Mouse (Mus musculus) heart, embryonic 10.5 days (tissue): ENCODE results near the gene Pold1. TPM values are rescaled to one million over a fixed set of nuclear protein-coding genes. Genes with fewer than 3 reads are reported as not detected.

Experiments used
- DNase-seq: peaks from one replicate; pipeline ENCODE4 v3.0.0-alpha.2; 2017; ENCODE audit warnings: low spot score
- H3K27ac ChIP-seq: fragments of 300-500 bp; sonication (generic); 2 replicates; pipeline ENCODE4 v1.5.1; 2016; ENCODE audit warnings: mild to moderate bottlenecking
- H3K27me3 ChIP-seq: fragments of 300-500 bp; sonication (generic); 2 replicates; pipeline ENCODE4 v1.6.1; 2016; ENCODE audit warnings: mild to moderate bottlenecking; ENCODE audit not compliant: poor library complexity, insufficient read depth, severe bottlenecking
- H3K36me3 ChIP-seq: fragments of 300-500 bp; sonication (generic); 2 replicates; pipeline ENCODE4 v1.6.1; 2016; ENCODE audit warnings: mild to moderate bottlenecking, moderate library complexity
- H3K4me1 ChIP-seq: fragments of 300-500 bp; sonication (generic); 2 replicates; pipeline ENCODE4 v1.6.1; 2016; ENCODE audit warnings: mild to moderate bottlenecking
- H3K4me3 ChIP-seq: fragments of 300-500 bp; sonication (generic); 2 replicates; pipeline ENCODE4 v1.5.1; 2016; ENCODE audit warnings: mild to moderate bottlenecking, moderate library complexity
- H3K9me3 ChIP-seq: fragments of 300-500 bp; sonication (generic); 2 replicates; pipeline ENCODE4 v1.6.1; 2016; ENCODE audit warnings: mild to moderate bottlenecking, moderate library complexity
- WGBS: fragments of 180-500 bp; shearing (Covaris S2); methylation state at CpG from one replicate; pipeline ENCODE4 v1.1.7; 2016; 5-methylcytosine and 5-hydroxymethylcytosine counted together
- polyA plus RNA-seq: library from polyadenylated mRNA; unstranded; fragments of >200 nt; fragmentation: Nextera tagmentation; extraction: Ambion mirVana; gene quantifications from 2 replicates; pipeline ENCODE4 v1.2.1, GENCODE M21; 2016

The Pold1 gene
- polyA plus RNA-seq, 1 experiment from 2014 or later, result 101 TPM

DNA sequence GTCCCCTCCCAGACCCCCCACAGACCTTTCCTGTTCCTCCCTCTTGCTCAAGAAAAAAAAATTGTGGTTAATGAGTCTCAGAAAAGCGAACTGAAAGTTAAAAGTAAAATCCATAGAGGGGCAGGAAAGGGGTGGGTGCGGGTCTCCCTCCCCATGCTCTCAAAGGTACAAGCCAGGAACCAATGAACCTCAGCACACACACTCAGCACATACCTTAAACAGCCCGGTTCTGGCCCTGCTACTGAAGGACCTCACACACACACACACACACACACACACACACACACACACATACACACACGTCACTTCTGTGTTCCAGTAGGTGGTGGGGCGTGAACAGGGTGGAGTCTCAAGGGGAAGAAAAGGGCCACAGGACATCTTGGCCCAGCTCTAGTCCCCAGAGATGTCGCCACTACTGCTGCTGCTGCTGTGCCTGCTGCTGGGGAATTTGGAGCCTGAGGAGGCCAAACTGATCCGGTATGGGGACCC lies 23.6 kb upstream of the Pold1 start, which contains the start of gene Napsa:
Gene Napsa (plus strand): TSS at position 168 of the 489 bp plus-strand sequence.
- no peak within 1 kb of the TSS for H3K27ac ChIP-seq
- no peak within 1 kb of the TSS for H3K4me3 ChIP-seq
- peaks cover 5% of the 10 kb centered on the region; the same call in 1 of the 2 replicates for H3K27me3 ChIP-seq
- H3K9me3 ChIP-seq, result no peaks in the 10 kb centered on the region
- no peak for DNase-seq
- no peaks in the 10 kb centered on the region for H3K4me1 ChIP-seq
- H3K36me3 ChIP-seq, result no peaks in the 10 kb centered on the region
- WGBS, result 42% methylated on average over 7 of the region's 7 CpGs

DNA sequence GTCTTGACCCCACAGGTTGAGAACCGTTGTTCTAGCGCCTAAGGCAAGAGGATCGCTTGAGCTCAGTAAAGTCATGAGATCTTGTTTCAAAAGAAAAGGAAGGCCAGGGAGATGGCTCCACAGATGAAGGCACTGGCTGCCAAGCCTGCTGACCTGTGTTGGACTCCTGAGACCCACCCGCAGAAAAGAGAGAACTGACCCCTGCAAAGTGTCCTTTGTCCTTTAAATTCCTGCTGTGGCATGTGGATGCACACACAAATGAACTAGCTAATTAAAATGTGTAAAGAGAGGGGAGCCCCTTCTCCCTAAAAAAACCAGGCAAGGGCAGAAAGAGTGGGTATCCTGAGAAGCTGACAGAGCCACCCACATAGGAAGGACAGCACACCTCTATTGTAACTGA lies 23.2 kb upstream of the Pold1 start:
- Histone ChIP-seq H3K4me3 (no peak overlapping the region), H3K9me3 (no peaks in the 10 kb centered on the region), H3K4me1 (no peaks in the 10 kb centered on the region), H3K27ac (no peak overlapping the region), H3K27me3 (peaks cover 5% of the 10 kb centered on the region; the same call in 1 of the 2 replicates), H3K36me3 (no peaks in the 10 kb centered on the region)
- WGBS, result 81% methylated on average over 4 of the region's 4 CpGs
- no peak for DNase-seq

DNA sequence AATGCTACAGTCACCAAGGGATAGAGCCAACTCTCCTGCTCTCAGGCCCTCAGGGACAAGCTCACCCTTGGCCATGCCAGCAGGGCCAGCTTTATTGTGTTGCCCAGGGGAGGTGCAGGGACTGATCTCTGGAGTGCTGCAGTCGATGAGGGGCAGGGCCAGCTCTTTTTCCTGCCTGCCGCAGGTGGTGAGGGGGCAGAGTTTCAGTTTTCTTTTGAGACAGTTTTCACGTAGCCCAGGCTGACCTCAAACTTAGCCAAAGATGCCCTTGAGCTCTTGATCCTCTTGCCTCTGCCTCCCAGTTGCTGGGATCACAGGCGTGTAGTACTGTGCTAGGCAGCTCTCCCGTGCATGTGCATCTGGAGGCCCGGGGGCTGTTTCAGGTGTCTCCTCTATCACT lies 22.3 kb upstream of the Pold1 start:
- no peaks in the 10 kb centered on the region for H3K9me3 ChIP-seq
- no peak overlapping the region for H3K4me3 ChIP-seq
- WGBS, result 72% methylated on average over 6 of the region's 6 CpGs
- peaks cover 7% of the 10 kb centered on the region; the same call in 1 of the 2 replicates for H3K27me3 ChIP-seq
- DNase-seq, result no peak
- H3K36me3 ChIP-seq, result no peaks in the 10 kb centered on the region
- no peaks in the 10 kb centered on the region for H3K4me1 ChIP-seq
- H3K27ac ChIP-seq, result no peak overlapping the region

DNA sequence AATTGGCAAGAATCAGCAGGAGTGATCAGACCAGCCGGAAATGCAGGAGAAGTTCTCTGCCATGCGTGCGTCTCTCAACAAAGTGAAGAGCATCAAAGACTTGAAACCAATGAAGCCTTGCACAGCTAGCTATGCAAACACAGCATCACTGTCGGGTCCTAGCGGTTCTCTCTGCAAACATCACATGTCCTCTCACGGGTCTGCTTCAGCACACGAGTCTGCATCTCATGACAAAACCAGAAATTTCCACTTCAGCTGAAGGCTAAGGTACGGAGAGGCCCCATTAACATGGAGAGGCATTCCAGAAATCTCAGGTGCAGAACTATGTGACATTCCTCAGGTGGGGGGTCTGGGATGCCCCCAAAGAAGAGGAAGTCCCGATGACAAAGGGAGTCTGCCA lies 20.2 kb upstream of the Pold1 start:
- H3K4me1 ChIP-seq, result no peaks in the 10 kb centered on the region
- no peak overlapping the region for H3K27ac ChIP-seq
- H3K9me3 ChIP-seq, result no peaks in the 10 kb centered on the region
- H3K27me3 ChIP-seq, result peaks cover 15% of the 10 kb centered on the region; the same call in 1 of the 2 replicates
- no peaks in the 10 kb centered on the region for H3K36me3 ChIP-seq
- DNase-seq, result no peak
- 71% methylated on average over 9 of the region's 9 CpGs for WGBS
- no peak overlapping the region for H3K4me3 ChIP-seq

DNA sequence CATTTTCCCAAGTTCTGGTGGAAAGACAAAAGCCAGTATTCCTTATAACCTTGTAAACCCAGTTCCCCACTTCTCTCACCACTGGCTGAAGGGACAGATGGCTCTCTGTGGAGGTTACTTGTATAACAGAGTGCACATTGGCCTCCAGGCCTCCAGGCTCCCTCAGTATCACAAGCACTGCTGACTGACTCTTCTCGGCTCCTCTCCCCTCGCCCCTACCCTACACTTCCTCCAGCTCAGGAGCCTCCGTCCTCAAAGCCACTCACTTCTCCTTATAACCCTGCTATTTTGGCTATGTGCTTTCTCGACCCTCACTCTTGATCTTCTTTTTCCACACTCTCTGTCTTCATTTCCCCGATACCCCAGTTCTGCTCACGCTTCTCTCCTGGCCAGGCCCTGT lies 16.8 kb upstream of the Pold1 start:
- Histone ChIP-seq H3K4me3 (no peak overlapping the region), H3K4me1 (no peaks in the 10 kb centered on the region), H3K36me3 (no peaks in the 10 kb centered on the region), H3K27ac (no peak overlapping the region), H3K27me3 (peaks cover 9% of the 10 kb centered on the region; the same call in 1 of the 2 replicates), H3K9me3 (no peaks in the 10 kb centered on the region)
- 58% methylated on average over 6 of the region's 6 CpGs for WGBS
- DNase-seq, result no peak

DNA sequence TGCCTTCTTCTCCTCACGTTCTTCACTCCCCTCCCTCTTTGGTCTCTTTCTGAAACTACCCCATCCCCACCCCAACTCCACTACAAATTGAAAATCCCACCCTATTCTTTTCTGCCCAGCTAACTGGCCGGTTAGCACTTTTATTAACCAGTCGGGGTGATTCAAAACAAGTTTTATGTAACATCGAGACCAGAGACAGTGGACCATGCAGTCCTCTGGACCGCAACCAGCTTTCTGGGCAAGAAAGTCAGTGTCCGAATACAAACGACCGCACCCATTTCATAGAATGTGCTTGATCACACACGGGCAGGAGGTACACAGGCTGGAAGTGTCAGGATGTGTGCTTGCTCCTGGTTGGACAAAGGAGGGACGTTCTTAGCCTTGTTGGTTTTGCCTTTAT lies 15.8 kb upstream of the Pold1 start:
- no peak overlapping the region for H3K4me3 ChIP-seq

DNA sequence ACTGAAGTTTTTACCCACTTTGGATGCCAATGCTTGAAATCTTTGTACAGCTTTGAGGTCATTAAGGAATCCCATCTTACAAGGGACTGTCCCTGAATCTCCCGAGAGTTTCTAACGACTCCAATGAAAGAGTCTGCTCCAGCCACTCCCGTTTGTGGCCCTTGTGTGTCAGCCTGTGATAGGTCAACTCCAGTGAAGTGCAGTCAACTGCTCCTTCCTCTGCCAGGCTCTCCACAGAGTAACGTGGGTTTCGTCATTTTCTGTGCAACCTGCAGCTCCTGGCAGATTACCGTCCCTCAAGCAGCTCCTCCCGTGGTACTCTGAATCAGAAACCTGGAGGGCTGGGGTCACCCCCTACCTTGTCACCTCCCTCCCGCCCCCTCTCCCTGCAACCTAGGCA lies 14.6 kb upstream of the Pold1 start:
- H3K4me1 ChIP-seq, result no peaks in the 10 kb centered on the region
- H3K4me3 ChIP-seq, result no peak overlapping the region
- no peak overlapping the region for H3K27ac ChIP-seq
- WGBS, result 41% methylated on average over 8 of the region's 8 CpGs
- H3K27me3 ChIP-seq, result peaks cover 12% of the 10 kb centered on the region; the same call in 1 of the 2 replicates
- DNase-seq, result no peak
- no peaks in the 10 kb centered on the region for H3K9me3 ChIP-seq
- no peaks in the 10 kb centered on the region for H3K36me3 ChIP-seq

More for the DNA sequence above, 15.8 kb upstream of the Pold1 start:
- no peaks in the 10 kb centered on the region for H3K36me3 ChIP-seq
- no peaks in the 10 kb centered on the region for H3K9me3 ChIP-seq
- peaks cover 9% of the 10 kb centered on the region; the same call in 1 of the 2 replicates for H3K27me3 ChIP-seq
- DNase-seq, result no peak
- WGBS, result 76% methylated on average over 10 of the region's 10 CpGs
- no peak overlapping the region for H3K27ac ChIP-seq
- no peaks in the 10 kb centered on the region for H3K4me1 ChIP-seq

DNA sequence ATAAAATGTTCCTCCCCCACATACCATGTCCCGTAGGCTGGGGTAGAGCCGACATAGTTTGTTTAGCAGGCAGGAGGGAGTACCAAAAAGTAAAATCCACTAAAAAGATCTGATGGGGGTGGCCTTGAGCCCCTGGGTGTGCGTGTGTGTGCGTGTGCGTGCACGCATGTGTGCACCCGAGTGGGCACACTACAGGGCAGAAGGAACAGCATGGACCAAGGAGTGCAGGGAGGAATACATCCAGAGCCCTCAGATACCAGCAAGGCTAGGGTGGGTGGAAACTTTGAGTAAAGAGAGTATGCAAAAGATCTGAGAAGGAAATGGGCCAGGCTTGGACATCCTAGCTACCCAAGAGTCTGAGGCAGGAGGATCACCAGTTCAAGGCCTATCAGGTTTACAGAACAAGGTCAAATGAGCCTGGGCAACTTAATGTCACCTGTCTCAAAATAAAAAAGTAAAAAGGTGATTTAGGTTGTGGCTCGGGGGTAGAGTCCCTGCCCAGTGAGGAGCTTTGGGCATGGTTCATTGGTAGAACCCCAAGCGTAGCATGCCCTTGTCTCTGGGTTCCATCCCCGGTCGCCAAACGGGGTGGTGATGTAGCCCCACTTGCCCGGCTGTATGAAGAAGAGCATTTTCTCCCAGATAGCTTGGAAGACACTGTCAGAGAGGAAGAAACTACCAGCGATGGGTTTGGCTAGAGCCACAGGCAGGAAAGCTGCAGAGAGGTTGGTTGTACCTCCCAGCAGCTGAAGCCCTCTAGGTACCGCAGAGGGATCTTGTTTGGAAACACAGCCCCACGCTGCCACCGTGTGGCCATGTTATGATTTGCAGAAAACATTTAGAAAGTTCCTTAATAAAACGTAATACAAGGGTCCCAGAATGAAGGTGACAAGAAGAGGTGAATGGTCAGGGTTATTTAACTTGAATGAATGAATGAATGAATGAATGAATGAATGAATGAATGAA lies 12.1 kb upstream of the Pold1 start:
- no peak for DNase-seq
- 52% methylated on average over 18 of the region's 18 CpGs for WGBS
- Histone ChIP-seq H3K4me1 (no peaks in the 10 kb centered on the region), H3K27ac (no peak overlapping the region), H3K36me3 (no peaks in the 10 kb centered on the region), H3K4me3 (no peak overlapping the region), H3K9me3 (no peaks in the 10 kb centered on the region), H3K27me3 (0 out of 2 replicates have a peak, but pooled peaks cover 10% of the 10 kb centered on the region)

DNA sequence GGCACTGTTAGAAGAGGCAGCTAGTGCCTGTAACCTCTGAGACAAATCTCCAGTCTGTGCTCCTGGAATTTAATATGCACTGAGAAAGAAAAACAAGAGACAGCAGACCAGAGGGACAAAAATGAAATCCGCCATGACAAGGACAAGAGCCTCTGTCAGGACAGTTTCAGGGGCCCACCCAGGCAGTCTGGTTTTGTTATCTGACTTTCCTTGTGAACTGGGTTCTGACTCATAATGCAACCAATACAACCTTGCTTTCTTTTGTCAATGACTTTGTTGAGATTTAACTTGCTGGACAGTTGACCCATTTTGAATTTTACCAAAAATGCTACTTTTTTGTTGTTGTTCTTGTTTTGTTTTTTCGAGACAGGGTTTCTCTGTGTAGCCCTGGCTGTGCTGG lies 9.0 kb upstream of the Pold1 start:
- no peak for DNase-seq
- Histone ChIP-seq H3K27ac (no peak overlapping the region), H3K27me3 (0 out of 2 replicates have a peak, but pooled peaks cover 11% of the 10 kb centered on the region), H3K9me3 (no peaks in the 10 kb centered on the region), H3K36me3 (no peaks in the 10 kb centered on the region), H3K4me3 (no peak overlapping the region), H3K4me1 (peaks cover 8% of the 10 kb centered on the region)
- 63% methylated on average over 2 of the region's 2 CpGs for WGBS

DNA sequence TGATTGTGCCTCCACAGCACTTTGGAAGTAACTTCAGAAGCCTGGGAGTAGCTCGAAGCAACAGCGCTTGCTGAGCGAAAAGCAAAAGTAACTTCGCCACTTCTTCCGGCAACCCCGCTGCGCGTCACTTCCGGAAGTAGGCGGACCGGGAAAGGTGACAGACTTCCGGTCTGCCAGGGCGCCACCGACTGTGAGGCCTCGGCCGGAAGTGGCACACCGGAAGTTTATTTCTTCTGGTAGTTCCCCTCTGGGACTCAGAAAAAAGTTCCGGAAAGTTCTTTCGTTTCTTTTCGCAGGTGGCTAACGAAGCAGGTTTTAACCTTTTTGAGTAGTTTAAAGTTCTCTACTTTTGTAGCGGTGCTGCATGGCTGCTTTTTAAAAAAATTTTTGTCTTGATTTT lies 5.2 kb upstream of the Pold1 start, which contains the start of gene Nr1h2:
Gene Nr1h2 (minus strand): TSS at position 126 of the 400 bp plus-strand sequence.
- Histone ChIP-seq H3K27me3 (0 out of 2 replicates have a peak, but pooled peaks cover 11% of the 10 kb centered on the region), H3K27ac (peak within 1 kb of the TSS; percentile 94), H3K4me3 (peak within 1 kb of the TSS; percentile 94), H3K9me3 (no peaks in the 10 kb centered on the region), H3K4me1 (peaks cover 12% of the 10 kb centered on the region), H3K36me3 (peaks cover 31% of the 10 kb centered on the region)
- DNase-seq, result peak; percentile 97
- WGBS, result under 1% methylated on average over 22 of the region's 22 CpGs

DNA sequence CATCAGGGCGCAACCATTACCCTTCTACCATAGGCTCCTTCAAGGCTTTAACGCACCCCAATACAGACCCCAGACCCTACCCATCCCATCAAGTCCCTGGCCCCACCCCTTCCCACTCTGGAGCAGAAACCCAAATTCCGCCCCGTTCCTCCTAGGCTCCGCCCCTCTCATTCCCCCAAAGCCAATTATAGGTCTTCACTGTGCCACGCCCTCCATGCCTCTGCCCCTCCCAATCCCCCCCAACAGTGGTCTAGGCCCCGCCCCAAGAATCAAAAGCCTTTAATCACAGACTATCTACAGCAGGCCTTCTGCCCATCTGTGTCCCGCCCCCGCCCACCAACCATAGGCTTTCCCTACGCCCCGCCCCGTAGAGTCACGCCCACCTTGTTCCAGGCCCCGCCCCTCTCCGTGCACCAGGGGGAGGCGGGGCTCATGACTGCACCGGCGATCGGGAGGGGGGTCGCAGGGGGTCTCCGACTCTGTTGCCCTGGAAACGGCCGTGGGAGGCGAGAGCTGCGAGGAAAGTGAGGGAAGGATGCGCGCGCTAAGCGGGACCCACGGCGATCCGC lies 4.6 kb upstream of the Pold1 start:
- DNase-seq, result peak; percentile 95
- H3K36me3 ChIP-seq, result peaks cover 31% of the 10 kb centered on the region
- peak overlapping the region; percentile 94 for H3K27ac ChIP-seq
- H3K9me3 ChIP-seq, result no peaks in the 10 kb centered on the region
- 2% methylated on average over 32 of the region's 32 CpGs for WGBS
- peaks cover 12% of the 10 kb centered on the region for H3K4me1 ChIP-seq
- H3K27me3 ChIP-seq, result 0 out of 2 replicates have a peak, but pooled peaks cover 8% of the 10 kb centered on the region
- peak overlapping the region; percentile 94 for H3K4me3 ChIP-seq

DNA sequence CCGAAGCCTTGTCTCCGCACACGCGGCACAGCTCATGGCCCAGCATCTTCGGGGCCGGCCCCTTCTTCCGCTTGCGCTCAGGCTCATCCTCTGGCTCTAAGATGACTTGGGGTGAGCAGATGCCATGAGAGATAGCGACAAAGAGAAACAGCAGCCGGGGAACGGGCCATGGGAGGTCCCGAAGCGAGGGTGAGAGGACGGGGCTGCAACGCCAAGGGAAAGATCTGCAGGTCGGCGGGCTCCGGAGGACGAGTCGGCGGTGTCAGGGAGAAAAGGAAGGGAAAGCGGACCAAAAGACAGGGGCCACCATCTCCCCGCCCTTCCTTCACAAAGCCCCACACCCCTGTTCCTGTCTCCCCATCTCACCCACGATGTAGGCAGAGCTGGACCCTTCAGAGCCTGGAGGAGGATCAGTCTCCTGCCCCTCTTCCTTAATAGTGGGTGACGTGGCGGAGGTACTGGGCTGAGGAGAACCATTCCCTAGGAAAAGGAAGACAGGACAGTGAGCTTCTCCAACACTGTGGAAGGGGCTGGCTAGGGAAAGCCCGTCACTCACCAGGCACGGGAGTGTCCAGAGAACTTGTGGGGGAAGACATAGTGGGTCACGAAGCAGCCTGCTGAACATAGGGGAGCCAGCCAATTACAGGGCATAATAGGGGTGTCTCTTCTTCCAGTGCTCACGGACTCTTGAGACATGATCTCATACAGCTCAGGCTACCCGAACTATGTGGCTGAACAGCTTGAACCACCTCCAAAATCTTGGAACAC lies 3.7 kb upstream of the Pold1 start:
- Histone ChIP-seq H3K36me3 (peaks cover 31% of the 10 kb centered on the region), H3K27ac (no peak overlapping the region; the same call in 1 of the 2 replicates), H3K27me3 (0 out of 2 replicates have a peak, but pooled peaks cover 8% of the 10 kb centered on the region), H3K4me3 (peak overlapping the region; percentile 94), H3K4me1 (peaks cover 21% of the 10 kb centered on the region), H3K9me3 (no peaks in the 10 kb centered on the region)
- WGBS, result 85% methylated on average over 31 of the region's 31 CpGs
- no peak for DNase-seq
